Mouse (Mus musculus) adrenal gland (tissue): ENCODE data around the gene Arid3a.

Source experiments
- intact Hi-C: fragments of 180-260 bp; cut with DNase I; formaldehyde crosslinking; loops from one replicate; pipeline ENCODE4 v1.15.1; 2025

Gene Arid3a

DNA sequence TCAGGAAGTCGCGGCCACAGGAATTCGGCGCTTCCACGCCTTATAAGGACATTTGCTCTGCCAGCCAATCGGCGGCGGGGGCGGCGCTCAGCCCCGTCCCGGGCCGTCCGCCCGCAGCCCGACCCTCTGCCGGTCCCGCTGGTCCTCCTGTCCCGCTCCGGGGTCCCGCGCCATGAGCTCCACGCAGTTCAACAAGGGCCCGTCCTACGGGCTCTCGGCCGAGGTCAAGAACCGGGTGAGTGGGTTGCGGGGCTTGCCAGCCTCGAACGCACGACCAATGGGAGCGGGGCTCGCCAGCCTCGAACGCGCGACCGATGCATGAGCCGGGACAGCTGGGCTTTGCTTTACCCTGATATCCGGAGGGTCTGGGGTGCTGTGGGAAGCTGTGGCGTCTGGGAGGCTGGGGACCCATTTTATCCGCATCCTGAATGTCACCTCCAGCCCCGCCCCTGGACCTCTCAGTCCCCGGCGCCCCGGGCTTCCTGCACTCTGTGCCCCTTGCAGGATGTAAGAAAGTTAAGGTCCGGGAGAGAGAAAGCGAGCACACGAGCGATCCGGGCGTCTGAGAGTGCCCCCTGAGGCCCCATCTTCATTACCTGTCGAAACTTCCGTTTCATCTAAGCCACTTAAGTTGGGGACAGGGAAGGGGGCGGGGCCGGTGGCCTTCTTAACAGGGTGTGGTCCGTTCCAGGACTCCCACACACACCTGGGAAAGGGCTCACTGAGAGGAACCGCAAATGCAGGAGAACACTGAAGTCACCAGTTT is 61.8 kb downstream of the Arid3a start, which contains the start of gene Cnn2:
TSS of gene Cnn2 (plus strand) at position 79 of the 766 bp plus-strand sequence.
- intact Hi-C loops: loop anchor here (5.0 kb wide), 2 partner anchors 124 to 154 kb away; partner anchors contain the start of gene Cbarp

DNA sequence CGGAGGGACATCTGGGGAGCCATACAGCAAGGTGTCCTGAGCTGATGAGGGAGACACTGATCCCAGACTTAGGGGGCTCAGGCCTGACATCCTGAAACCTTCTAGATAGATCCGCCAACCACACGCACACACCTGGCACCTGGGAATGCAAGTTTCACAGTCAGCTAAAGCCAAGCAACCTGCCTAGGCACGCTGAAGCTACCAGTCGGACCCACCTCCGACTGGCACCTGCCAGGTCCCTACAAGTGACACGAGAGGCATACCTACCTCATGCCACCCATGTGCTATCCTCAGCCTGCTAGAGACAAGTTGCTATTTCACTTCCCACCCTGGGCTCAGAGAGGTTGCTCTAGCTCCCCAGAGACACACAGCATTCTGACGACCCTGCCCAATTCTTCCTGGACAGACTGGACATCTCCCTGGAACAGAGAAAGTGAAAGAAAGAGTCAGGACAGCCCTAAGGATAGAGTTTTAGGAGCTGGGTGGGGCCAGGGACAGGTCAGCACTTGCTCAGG is 62.5 kb downstream of the Arid3a start:
- intact Hi-C loops: loop anchor here (5.0 kb wide), 2 partner anchors 123 to 153 kb away; partner anchors contain the start of gene Cbarp

DNA sequence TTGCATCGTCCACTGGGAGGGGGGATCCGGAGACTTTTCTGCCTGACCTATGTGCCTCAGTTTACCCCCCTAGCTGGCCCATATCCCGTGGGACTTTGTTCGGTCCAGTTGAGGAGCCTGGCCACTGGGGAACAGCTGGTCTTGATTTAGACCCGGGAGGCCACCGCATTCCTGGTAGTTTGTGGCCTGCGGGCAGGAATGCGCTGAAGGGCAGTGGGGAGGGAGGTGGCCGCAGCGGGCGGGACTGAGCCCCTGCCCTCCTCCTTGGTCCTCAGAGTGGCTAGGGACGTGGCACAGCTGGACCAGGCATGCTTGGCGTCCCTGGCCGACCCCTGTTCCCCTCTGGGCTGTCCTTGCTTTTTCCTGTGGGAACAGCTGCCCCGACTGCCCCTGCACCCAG is 63.0 kb downstream of the Arid3a start:
- intact Hi-C loops: loop anchor here (5.0 kb wide), 2 partner anchors 122 to 152 kb away; partner anchors contain the start of gene Cbarp

DNA sequence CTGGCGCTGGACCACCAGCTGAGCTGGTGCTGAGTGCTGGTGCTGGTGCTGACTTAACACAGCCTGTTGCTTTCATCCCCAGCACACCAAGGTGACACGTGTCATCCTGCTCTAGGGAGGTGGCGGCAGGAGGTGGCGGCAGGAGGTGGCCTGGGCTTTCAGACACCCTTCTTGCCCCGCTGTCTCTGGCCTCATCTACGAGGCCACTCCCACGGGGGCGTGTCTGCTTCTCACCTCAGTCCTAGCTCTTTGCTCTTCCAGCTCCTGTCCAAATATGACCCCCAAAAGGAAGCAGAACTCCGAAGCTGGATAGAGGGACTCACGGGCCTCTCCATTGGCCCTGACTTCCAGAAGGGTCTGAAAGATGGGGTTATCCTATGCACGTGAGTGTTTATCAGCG is 64.3 kb downstream of the Arid3a start:
- intact Hi-C loops: no loop called here

DNA sequence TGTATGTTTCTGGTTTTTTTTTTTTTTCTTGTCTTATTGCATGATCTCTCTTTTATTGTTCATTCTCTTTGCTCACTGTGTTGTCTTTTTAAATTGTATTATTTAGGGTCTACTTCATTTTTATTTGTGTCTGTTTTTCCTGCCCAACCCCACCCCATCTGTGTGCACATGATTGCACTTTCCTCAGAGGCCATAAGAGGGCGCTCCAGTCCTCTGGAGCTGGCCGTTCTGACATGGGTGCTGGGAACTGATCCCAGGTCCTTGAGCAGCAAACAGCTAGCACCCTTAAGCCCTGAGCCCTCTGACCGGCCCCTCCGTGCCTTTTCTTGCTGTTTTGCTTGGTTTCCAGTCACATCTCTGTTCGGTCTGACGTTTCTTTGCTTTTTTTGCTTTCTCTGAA is 64.7 kb downstream of the Arid3a start:
- intact Hi-C loops: no loop called here

DNA sequence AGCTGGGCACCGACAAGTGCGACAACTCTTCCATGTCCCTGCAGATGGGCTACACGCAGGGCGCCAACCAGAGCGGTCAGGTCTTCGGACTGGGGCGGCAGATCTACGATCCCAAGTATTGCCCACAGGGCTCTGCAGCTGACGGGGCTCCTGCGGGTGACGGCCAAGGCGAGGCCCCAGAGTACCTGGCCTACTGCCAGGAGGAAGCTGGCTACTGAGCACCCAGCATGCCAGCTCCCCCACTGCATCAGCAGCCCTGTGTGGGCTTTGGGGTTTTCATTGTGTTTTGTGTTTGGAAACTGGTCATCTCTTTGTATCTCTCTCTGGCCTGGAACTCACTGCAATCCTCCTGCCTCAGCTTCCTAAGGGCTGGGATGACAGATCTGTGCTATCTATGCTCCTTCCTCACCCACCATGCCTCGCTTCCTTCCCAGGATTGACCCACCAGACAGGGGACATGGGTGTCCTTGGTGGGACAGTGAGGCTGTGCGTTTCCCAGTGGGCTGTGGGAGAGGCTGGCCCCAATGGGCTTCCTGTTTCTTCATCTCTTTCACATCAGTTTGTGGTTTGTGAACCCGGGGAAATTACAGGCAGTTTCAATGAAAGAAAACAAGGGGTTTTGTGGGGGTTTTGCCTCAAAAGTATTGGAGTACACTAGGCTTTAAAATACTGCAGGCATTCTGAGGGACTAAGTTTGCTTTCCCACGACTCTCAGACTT is 67.7 kb downstream of the Arid3a start:
- intact Hi-C loops: loop anchor here (5.0 kb wide), 1 partner anchor 38 kb away; no protein-coding TSS in a partner anchor

DNA sequence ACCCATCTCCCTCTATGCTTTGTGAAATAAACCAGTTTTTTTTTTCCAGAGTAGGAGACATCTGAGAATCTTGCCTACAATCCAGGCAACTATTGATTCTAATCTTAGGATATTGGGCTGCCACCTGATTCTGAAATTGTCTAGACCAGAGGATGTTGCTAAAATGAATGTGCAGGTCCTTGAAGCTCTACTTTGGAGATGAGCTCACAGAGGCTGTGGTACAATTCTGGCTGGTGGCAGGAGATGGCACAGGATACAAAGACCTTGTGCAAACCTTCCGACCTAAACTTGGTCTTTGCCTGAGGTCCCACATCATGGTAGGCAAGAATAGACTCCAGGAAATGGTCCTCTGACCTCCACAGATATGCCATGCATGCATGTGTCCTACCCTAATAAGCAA is 68.8 kb downstream of the Arid3a start:
- intact Hi-C loops: loop anchor here (5.0 kb wide), 1 partner anchor 37 kb away; no protein-coding TSS in a partner anchor

DNA sequence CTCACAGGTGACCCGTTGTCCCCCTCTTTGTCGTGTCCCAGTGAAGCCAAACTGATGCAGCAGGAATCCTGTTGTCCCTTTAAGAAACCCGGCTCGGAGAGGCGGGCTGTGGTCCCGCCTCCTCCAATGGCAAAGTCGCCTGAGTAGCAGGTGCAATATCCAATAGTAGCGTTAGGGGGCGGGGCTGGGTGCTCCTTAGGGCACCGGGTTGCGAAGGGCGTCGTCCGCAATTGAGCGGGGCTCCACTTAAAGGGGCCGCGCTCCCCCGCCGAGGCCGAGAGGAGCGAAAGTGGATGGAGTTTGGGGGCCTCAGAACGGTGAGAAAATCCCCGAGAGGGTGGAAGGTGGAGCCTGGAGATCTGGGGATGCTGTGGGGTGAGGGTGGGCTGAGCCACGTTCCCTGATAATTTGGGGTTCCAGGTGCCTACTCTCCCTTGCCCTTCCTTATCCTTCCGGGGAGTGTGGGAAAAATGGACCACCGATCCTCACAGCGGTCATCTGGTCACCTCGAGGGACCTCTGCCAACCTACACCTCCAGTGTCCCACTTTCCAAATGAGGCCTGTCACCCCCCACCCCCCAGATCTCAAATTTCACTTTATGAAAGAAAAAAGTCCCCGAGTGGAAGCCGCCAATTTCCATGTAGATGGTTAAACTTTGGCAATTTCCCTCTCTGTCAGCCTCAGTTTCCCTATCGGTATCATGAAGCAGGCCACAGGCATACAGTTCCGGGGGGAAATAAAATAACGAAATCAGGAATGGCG is 69.6 kb downstream of the Arid3a start, which contains the start of gene Abca7:
TSS of gene Abca7 (plus strand) at position 223 of the 762 bp plus-strand sequence.
- intact Hi-C loops: loop anchor here (5.0 kb wide), 1 partner anchor 36 kb away; no protein-coding TSS in a partner anchor

DNA sequence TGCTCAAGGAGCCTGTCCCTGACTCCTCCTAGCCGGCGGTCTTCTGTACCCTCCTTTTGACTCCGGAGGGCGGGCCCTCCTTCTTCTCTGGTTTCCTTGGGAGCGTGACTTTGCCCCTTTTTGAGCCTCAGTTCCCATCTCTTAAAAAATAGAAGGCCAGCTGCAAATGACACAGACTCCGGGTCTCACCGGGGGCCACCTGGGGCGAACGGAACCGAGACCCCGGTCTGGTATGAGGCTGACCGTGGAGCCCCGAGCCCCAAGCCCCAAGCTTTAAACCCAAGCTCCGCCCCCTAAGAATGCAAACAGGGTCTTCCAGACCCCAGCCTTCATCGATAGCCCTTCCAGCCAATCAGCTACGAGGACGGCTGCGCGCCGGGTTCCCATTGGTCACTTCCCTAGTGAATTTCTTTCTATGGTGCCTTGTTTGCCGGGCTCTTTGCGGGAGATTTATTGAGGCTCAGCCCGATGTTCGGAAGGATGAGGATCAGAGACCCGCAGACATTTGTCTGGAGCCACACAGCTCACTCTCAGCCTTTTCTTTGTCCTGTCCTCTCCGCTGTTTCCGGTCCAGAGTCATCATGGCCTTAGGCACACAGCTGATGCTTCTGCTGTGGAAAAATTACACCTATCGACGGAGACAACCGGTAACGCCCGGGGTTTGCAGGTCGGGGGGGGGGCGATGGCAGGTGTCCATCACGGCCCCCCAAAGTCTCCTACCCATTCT is 70.4 kb downstream of the Arid3a start:
- intact Hi-C loops: loop anchor here (5.0 kb wide), 1 partner anchor 35 kb away; no protein-coding TSS in a partner anchor

DNA sequence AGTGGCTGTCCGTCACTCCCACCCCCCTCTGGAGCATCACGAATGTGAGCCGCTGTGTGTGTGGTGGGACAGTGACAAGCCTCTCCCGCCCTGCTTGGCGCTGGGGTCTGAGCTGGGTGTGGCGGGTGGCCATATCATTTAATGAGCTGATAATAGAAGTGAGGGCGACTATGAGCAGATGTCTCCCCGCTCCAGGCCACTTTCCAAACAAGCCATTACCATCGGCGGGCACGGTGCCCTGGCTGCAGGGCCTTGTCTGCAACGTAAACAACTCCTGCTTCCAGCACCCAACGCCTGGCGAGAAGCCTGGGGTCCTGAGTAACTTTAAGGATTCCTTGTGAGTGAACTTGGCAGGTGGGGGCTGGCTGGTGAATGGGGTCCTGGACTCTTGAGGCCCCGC is 71.0 kb downstream of the Arid3a start:
- intact Hi-C loops: loop anchor here (5.0 kb wide), 1 partner anchor 34 kb away; no protein-coding TSS in a partner anchor

DNA sequence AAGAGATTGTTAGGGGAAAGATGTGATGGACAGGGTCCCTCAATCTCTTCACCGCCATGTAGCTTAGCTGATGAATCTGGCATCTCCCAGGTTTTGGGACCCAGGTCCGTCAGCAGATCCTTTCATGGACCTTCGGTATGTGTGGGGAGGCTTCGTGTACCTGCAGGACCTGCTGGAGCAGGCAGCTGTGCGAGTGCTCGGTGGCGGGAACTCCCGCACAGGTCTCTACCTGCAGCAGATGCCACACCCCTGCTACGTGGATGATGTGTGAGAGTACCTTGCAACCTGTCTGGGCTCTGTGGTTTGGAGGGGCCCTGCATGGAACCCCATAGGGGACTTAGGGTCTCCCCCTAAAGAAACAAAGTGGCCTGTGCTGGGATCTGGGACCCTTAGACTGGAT is 75.1 kb downstream of the Arid3a start:
- intact Hi-C loops: no loop called here

DNA sequence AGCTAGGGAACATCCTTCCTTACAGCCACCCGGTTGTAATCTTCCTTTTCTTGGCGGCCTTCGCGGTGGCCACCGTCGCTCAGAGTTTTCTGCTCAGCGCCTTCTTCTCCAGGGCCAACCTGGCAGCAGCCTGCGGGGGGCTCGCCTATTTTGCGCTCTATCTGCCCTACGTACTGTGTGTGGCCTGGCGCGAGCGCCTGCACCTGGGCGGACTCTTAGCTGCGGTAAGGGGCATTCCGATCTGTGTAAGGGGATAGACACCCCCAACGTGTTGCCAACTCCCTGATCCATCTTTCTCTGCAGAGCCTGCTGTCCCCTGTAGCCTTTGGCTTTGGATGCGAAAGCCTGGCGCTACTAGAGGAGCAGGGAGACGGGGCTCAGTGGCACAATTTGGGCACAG is 76.0 kb downstream of the Arid3a start:
- intact Hi-C loops: no loop called here

DNA sequence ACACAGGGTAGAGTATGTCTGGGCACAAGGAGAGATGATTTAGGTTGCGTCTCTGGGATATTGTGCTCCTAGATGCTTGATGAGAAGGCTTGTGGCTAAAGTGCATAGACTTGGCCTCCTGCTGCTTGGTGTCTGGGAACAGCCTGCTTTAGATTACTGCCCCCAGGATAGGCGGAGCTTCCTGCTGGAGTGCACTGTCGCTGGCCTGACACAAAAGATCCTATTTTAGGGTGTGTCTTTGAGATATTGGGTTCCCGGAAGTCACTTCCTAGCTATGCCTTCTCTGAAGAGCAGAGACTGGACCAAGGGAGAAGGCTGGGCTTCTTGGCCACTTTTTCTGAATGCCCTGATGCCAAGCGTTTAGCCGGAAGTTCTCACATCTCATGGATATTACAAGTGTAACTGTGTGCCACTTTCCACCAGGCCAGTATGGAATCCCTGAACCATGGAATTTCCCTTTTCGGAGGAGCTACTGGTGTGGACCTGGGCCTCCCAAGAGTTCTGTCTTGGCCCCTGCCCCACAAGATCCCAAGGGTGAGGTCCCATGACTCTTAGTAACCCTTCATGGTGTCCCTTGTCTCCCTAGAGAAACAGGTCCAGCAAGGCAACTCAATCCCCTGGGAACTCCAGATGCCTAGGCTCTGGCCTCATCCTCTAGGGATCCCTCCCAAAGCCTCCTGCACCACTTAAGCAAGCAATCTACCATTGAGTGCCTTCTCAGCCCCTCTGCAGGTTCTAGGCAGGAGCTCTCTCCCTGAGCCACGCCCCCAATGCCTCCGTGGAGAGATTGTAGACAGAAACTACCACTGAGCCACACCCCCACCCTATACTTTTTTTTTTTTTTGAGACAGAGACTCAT is 76.8 kb downstream of the Arid3a start:
- intact Hi-C loops: no loop called here

DNA sequence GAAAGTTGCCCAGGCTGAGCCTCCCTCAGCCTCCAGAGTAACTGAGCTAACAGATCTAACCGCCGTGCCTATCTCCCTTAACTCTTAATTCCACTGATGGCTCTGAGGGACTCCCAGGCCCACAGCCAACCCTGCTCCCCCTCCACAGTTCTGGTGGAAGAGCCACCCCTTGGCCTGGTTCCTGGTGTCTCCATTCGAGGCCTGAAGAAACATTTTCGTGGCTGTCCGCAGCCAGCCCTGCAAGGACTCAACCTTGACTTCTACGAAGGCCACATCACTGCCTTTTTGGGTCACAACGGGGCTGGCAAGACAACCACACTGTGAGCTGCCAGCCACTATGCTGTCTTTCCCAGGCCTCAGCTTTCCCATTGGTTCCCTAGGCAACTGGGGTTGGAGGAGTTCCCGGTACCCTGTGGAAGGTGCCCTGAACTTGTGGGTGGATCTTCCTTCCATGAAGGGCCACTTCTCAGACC is 77.4 kb downstream of the Arid3a start:
- intact Hi-C loops: no loop called here
